Mouse (Mus musculus): ENCODE results near the gene Spaar. TPM values are rescaled to one million over a fixed set of nuclear protein-coding genes. Genes with fewer than 3 reads are reported as not detected.

Gene Spaar
- polyA plus RNA-seq, 1 experiment from 2014 or later: 0.23 TPM

- no peaks in the 10 kb centered on the region for H3K36me3 ChIP-seq (ENCODE audit: control insufficient read depth, insufficient read depth, low read length)
- no peak within 1 kb of the TSS for H3K4me2 ChIP-seq (ENCODE audit: low read length)
- no peak within 1 kb of the TSS for H3K4me3 ChIP-seq (ENCODE audit: control insufficient read depth in 1 of 2, insufficient read depth in 1 of 2, low read depth in 1 of 2, low read length in 2 of 2)
- ATAC-seq (ENCODE audit: insufficient number of reproducible peaks, insufficient read depth, low FRiP score, low read depth): no peak
- H3K9me3 ChIP-seq (ENCODE audit: control insufficient read depth, low read length): no peaks in the 10 kb centered on the region
- WGBS: 71% methylated on average over 6 of the region's 6 CpGs
- no peak within 1 kb of the TSS for H3K9ac ChIP-seq (ENCODE audit: low read length)
- H3K4me1 ChIP-seq (ENCODE audit: control insufficient read depth in 2 of 2, insufficient read depth in 2 of 2, low read length in 2 of 2): peaks cover 6 to 7% of the 10 kb centered on the region in 2 experiments
- H3K27me3 ChIP-seq (ENCODE audit: control insufficient read depth, insufficient read depth, low read length): no peaks in the 10 kb centered on the region
- H3K27ac ChIP-seq (replicated peaks in 1 of 2; ENCODE audit: control insufficient read depth in 1 of 2, insufficient read depth in 1 of 2, low read depth in 2 of 2, low read length in 2 of 2): no peak within 1 kb of the TSS
Measured at GRCm38 (mm10) chr4:43700707-43701106, 29.1 kb upstream of the Spaar start, which contains the start of gene Olfr70. Gene Olfr70 (minus strand): TSS chr4:43700807.

DNA sequence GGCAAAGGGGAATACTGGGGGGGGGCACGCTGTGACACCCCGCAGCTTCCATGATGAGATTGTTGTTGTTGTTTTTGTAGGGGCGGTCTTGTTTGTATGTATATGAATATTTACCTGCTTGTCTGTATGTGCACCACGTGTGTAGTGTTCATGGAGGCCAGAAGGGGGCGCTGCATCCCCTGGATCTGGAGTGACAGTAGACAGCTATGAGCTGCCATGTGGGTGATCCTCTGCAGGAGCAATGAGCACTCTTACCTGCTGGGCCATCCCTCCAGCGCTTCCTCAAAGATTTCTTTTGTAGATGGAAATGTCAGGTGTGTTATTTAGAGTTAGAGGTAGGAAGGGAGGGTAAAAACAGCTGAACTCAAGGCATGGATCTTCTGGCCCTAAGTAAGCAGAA is 26.4 kb upstream of the Spaar start:
- ATAC-seq (ENCODE audit: insufficient number of reproducible peaks, insufficient read depth, low FRiP score, low read depth): no peak
- Histone ChIP-seq H3K27ac (replicated peaks in 1 of 2; ENCODE audit: control insufficient read depth in 1 of 2, insufficient read depth in 1 of 2, low read depth in 2 of 2, low read length in 2 of 2) (no peak overlapping the region), H3K9ac (ENCODE audit: low read length) (no peak overlapping the region), H3K4me1 (ENCODE audit: control insufficient read depth in 2 of 2, insufficient read depth in 2 of 2, low read length in 2 of 2) (no peaks in the 10 kb centered on the region; a peak in 1 of 4 replicates), H3K4me3 (ENCODE audit: control insufficient read depth in 1 of 2, insufficient read depth in 1 of 2, low read depth in 1 of 2, low read length in 2 of 2) (no peak overlapping the region), H3K4me2 (ENCODE audit: low read length) (no peak overlapping the region), H3K36me3 (ENCODE audit: control insufficient read depth, insufficient read depth, low read length) (no peaks in the 10 kb centered on the region), H3K27me3 (ENCODE audit: control insufficient read depth, insufficient read depth, low read length) (no peaks in the 10 kb centered on the region), H3K9me3 (ENCODE audit: control insufficient read depth, low read length) (no peaks in the 10 kb centered on the region)
- 66% methylated on average over 6 of the region's 6 CpGs for WGBS

DNA sequence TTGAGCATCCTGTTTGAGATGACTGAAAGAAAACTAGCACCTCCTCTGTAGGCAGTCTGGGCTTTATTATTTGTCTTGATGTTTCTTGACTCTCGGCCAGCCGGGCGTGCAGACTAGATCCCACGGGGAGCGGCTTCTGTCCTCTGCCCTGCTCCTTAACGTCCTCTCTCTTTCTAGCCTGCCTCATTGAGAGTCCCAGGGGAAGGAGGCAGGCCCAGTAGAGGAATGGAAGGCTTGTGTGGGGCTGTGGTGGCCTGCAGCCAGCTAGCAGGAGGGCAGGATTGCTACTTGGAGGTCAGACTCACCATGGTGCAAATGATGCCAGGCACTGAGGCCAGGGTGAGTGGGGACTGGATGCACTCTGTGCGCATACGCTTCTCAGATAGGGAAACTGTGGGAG is 26.0 kb upstream of the Spaar start:
- ATAC-seq (ENCODE audit: insufficient number of reproducible peaks, insufficient read depth, low FRiP score, low read depth): no peak
- H3K9ac ChIP-seq (ENCODE audit: low read length): no peak overlapping the region
- no peak overlapping the region for H3K4me2 ChIP-seq (ENCODE audit: low read length)
- H3K27ac ChIP-seq (replicated peaks in 1 of 2; ENCODE audit: control insufficient read depth in 1 of 2, insufficient read depth in 1 of 2, low read depth in 2 of 2, low read length in 2 of 2): no peak overlapping the region
- H3K36me3 ChIP-seq (ENCODE audit: control insufficient read depth, insufficient read depth, low read length): no peaks in the 10 kb centered on the region
- 88% methylated on average over 8 of the region's 8 CpGs for WGBS
- no peaks in the 10 kb centered on the region; a peak in 1 of 4 replicates for H3K4me1 ChIP-seq (ENCODE audit: control insufficient read depth in 2 of 2, insufficient read depth in 2 of 2, low read length in 2 of 2)
- H3K9me3 ChIP-seq (ENCODE audit: control insufficient read depth, low read length): no peaks in the 10 kb centered on the region
- H3K4me3 ChIP-seq (ENCODE audit: control insufficient read depth in 1 of 2, insufficient read depth in 1 of 2, low read depth in 1 of 2, low read length in 2 of 2): no peak overlapping the region
- no peaks in the 10 kb centered on the region for H3K27me3 ChIP-seq (ENCODE audit: control insufficient read depth, insufficient read depth, low read length)

- no peak overlapping the region for H3K27ac ChIP-seq (replicated peaks in 1 of 2; ENCODE audit: control insufficient read depth in 1 of 2, insufficient read depth in 1 of 2, low read depth in 2 of 2, low read length in 2 of 2)
- H3K9ac ChIP-seq (ENCODE audit: low read length): no peak overlapping the region
- H3K4me3 ChIP-seq (ENCODE audit: control insufficient read depth in 1 of 2, insufficient read depth in 1 of 2, low read depth in 1 of 2, low read length in 2 of 2): no peak overlapping the region
- H3K4me2 ChIP-seq (ENCODE audit: low read length): no peak overlapping the region
- H3K27me3 ChIP-seq (ENCODE audit: control insufficient read depth, insufficient read depth, low read length): no peaks in the 10 kb centered on the region
- H3K4me1 ChIP-seq (ENCODE audit: control insufficient read depth in 2 of 2, insufficient read depth in 2 of 2, low read length in 2 of 2): peaks cover 2 to 8% of the 10 kb centered on the region in 2 experiments; a peak in 2 of 4 replicates
- ATAC-seq (ENCODE audit: insufficient number of reproducible peaks, insufficient read depth, low FRiP score, low read depth): no peak
- WGBS: 72% methylated on average over 13 of the region's 13 CpGs
- H3K36me3 ChIP-seq (ENCODE audit: control insufficient read depth, insufficient read depth, low read length): no peaks in the 10 kb centered on the region
- H3K9me3 ChIP-seq (ENCODE audit: control insufficient read depth, low read length): no peaks in the 10 kb centered on the region
Measured at GRCm38 (mm10) chr4:43705991-43706390, 23.8 kb upstream of the Spaar start.

GRCm38 (mm10) chr4:43709869-43710268 is 20.0 kb upstream of the Spaar start, which contains the start of gene Olfr71:
Gene Olfr71 (minus strand): TSS chr4:43710255.
- H3K9ac ChIP-seq (ENCODE audit: low read length): no peak within 1 kb of the TSS
- 64% methylated on average over 6 of the region's 6 CpGs for WGBS
- H3K4me3 ChIP-seq (ENCODE audit: control insufficient read depth in 1 of 2, insufficient read depth in 1 of 2, low read depth in 1 of 2, low read length in 2 of 2): no peak within 1 kb of the TSS
- peak within 1 kb of the TSS in 1 of 2 experiments; percentile 29; a peak in 1 of 4 replicates for H3K27ac ChIP-seq (replicated peaks in 1 of 2; ENCODE audit: control insufficient read depth in 1 of 2, insufficient read depth in 1 of 2, low read depth in 2 of 2, low read length in 2 of 2)
- no peak within 1 kb of the TSS for H3K4me2 ChIP-seq (ENCODE audit: low read length)
- ATAC-seq (ENCODE audit: insufficient number of reproducible peaks, insufficient read depth, low FRiP score, low read depth): no peak
- H3K27me3 ChIP-seq (ENCODE audit: control insufficient read depth, insufficient read depth, low read length): no peaks in the 10 kb centered on the region
- peaks cover 2 to 13% of the 10 kb centered on the region in 2 experiments; a peak in 3 of 4 replicates for H3K4me1 ChIP-seq (ENCODE audit: control insufficient read depth in 2 of 2, insufficient read depth in 2 of 2, low read length in 2 of 2)
- H3K36me3 ChIP-seq (ENCODE audit: control insufficient read depth, insufficient read depth, low read length): no peaks in the 10 kb centered on the region
- no peaks in the 10 kb centered on the region for H3K9me3 ChIP-seq (ENCODE audit: control insufficient read depth, low read length)

DNA sequence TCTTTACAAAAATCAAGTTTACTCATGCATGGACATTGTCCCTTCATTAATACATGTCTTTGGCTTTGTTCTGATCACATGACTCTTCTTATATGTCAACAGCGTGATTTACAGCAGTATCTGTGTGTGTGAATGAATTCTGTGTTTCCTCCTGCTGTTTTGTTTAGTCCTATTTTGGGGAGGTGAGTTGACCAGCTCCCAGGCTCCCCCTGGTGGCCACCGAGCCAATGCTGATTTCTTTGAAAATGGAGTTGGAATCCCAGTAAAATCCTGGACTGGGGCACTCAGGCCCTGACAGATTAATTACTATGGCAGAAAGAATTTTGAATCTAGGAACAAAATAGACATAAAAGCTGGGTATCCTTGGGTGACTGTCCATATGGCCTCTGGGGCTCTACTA is 18.0 kb upstream of the Spaar start:
- Histone ChIP-seq H3K27me3 (ENCODE audit: control insufficient read depth, insufficient read depth, low read length) (no peaks in the 10 kb centered on the region), H3K4me2 (ENCODE audit: low read length) (peak overlapping the region; percentile 24), H3K36me3 (ENCODE audit: control insufficient read depth, insufficient read depth, low read length) (no peaks in the 10 kb centered on the region), H3K27ac (replicated peaks in 1 of 2; ENCODE audit: control insufficient read depth in 1 of 2, insufficient read depth in 1 of 2, low read depth in 2 of 2, low read length in 2 of 2) (peak overlapping the region; percentile 29 to 57; a peak in 2 of 4 replicates), H3K9me3 (ENCODE audit: control insufficient read depth, low read length) (no peaks in the 10 kb centered on the region), H3K4me1 (ENCODE audit: control insufficient read depth in 2 of 2, insufficient read depth in 2 of 2, low read length in 2 of 2) (peaks cover 2 to 13% of the 10 kb centered on the region in 2 experiments; a peak in 3 of 4 replicates), H3K9ac (ENCODE audit: low read length) (0 out of 2 replicates have a peak overlapping the region, but pooled peaks have one; percentile 2), H3K4me3 (ENCODE audit: control insufficient read depth in 1 of 2, insufficient read depth in 1 of 2, low read depth in 1 of 2, low read length in 2 of 2) (no peak overlapping the region)
- WGBS: 0% methylated on average over 2 of the region's 2 CpGs
- no peak for ATAC-seq (ENCODE audit: insufficient number of reproducible peaks, insufficient read depth, low FRiP score, low read depth)

DNA sequence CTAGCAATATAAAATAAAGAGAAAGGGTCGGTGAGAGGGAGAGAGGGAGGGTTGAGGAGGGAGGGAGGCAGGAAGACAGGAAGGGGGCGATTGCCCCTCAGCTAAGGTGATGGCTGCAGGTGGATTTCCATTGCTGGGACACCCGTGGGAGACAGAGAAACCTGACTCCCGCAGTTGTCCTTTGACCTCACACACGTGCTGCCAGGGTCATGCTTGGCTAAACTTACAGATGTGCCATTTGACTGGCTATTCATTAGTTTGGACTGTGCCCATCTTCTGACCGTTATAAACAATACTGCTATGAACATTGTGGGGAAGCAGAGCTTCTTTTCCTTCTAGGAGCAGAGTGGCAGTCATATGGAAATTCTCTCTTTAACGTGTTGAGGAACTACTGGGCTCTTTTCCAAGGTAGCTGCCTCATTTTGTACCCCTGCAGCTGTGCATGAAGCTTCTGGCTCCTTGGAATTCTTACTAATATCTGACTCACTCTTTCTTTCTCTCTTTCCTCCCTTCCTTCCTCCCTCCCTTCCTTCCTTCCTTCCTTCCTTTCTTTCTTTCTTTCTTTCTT is 16.1 kb upstream of the Spaar start:
- WGBS: 47% methylated on average over 7 of the region's 7 CpGs
- no peak overlapping the region for H3K4me3 ChIP-seq (ENCODE audit: control insufficient read depth in 1 of 2, insufficient read depth in 1 of 2, low read depth in 1 of 2, low read length in 2 of 2)
- H3K36me3 ChIP-seq (ENCODE audit: control insufficient read depth, insufficient read depth, low read length): no peaks in the 10 kb centered on the region
- no peaks in the 10 kb centered on the region for H3K27me3 ChIP-seq (ENCODE audit: control insufficient read depth, insufficient read depth, low read length)
- H3K4me2 ChIP-seq (ENCODE audit: low read length): no peak overlapping the region
- peaks cover 2 to 13% of the 10 kb centered on the region in 2 experiments; a peak in 3 of 4 replicates for H3K4me1 ChIP-seq (ENCODE audit: control insufficient read depth in 2 of 2, insufficient read depth in 2 of 2, low read length in 2 of 2)
- H3K9ac ChIP-seq (ENCODE audit: low read length): no peak overlapping the region
- H3K9me3 ChIP-seq (ENCODE audit: control insufficient read depth, low read length): no peaks in the 10 kb centered on the region
- no peak overlapping the region for H3K27ac ChIP-seq (replicated peaks in 1 of 2; ENCODE audit: control insufficient read depth in 1 of 2, insufficient read depth in 1 of 2, low read depth in 2 of 2, low read length in 2 of 2)
- ATAC-seq (ENCODE audit: insufficient number of reproducible peaks, insufficient read depth, low FRiP score, low read depth): no peak
